Mouse (Mus musculus): Measurements from ENCODE around the gene Tbc1d17. TPM values are rescaled to one million over a fixed set of nuclear protein-coding genes. Genes with fewer than 3 reads are reported as not detected.

Gene Tbc1d17
- polyA plus RNA-seq, 1 experiment from 2014 or later: 74.1 TPM

- H3K27me3 ChIP-seq (ENCODE audit: control insufficient read depth, insufficient read depth, low read length): no peaks in the 10 kb centered on the region
- ATAC-seq (ENCODE audit: insufficient read depth, low FRiP score): peak; percentile 34
- H3K4me2 ChIP-seq (ENCODE audit: low read depth, low read length): peak within 1 kb of the TSS; percentile 89
- 0 out of 2 replicates have a peak, but pooled peaks cover 3% of the 10 kb centered on the region for H3K36me3 ChIP-seq (ENCODE audit: control insufficient read depth, insufficient read depth, low read length)
- peak within 1 kb of the TSS; percentile 95 for H3K9ac ChIP-seq (ENCODE audit: low read length)
- H3K4me3 ChIP-seq (replicated peaks; ENCODE audit: low read length): peak within 1 kb of the TSS; percentile 85
- no peaks in the 10 kb centered on the region for H3K9me3 ChIP-seq (replicated peaks; ENCODE audit: control insufficient read depth, low read length)
- H3K27ac ChIP-seq (ENCODE audit: low read length): peak within 1 kb of the TSS; percentile 98
- WGBS: under 1% methylated on average over 54 of the region's 57 CpGs
- H3K4me1 ChIP-seq (ENCODE audit: control insufficient read depth, insufficient read depth, low read length): peaks cover 38% of the 10 kb centered on the region
These were observed 32.3 kb downstream of the Tbc1d17 start, which contains the start of gene Atf5 for GRCm38 (mm10) chr7:44816470-44817021. TSS of gene Atf5 (minus strand) at chr7:44816658.

GRCm38 (mm10) chr7:44815721-44816469, 33.0 kb downstream of the Tbc1d17 start, which contains the start of the genes Nup62 and Il4i1:
TSS of gene Nup62 (plus strand) at chr7:44816088.
TSS of gene Il4i1 (plus strand) at chr7:44816387.
- Histone ChIP-seq H3K27me3 (ENCODE audit: control insufficient read depth, insufficient read depth, low read length) (no peaks in the 10 kb centered on the region), H3K4me3 (replicated peaks; ENCODE audit: low read length) (peak within 1 kb of the TSS; percentile 85), H3K36me3 (ENCODE audit: control insufficient read depth, insufficient read depth, low read length) (0 out of 2 replicates have a peak, but pooled peaks cover 3% of the 10 kb centered on the region), H3K27ac (ENCODE audit: low read length) (peak within 1 kb of the TSS; percentile 98), H3K4me1 (ENCODE audit: control insufficient read depth, insufficient read depth, low read length) (peaks cover 38% of the 10 kb centered on the region), H3K9ac (ENCODE audit: low read length) (peak within 1 kb of the TSS; percentile 95), H3K4me2 (ENCODE audit: low read depth, low read length) (peak within 1 kb of the TSS; percentile 89), H3K9me3 (replicated peaks; ENCODE audit: control insufficient read depth, low read length) (no peaks in the 10 kb centered on the region)
- ATAC-seq (ENCODE audit: insufficient read depth, low FRiP score): peak; percentile 93
- WGBS: under 1% methylated on average over 61 of the region's 62 CpGs

GRCm38 (mm10) chr7:44814952-44815553, 33.8 kb downstream of the Tbc1d17 start:
- WGBS: 32% methylated on average over 14 of the region's 14 CpGs
- H3K4me3 ChIP-seq (replicated peaks; ENCODE audit: low read length): peak overlapping the region; percentile 85
- peaks cover 32% of the 10 kb centered on the region for H3K4me1 ChIP-seq (ENCODE audit: control insufficient read depth, insufficient read depth, low read length)
- no peaks in the 10 kb centered on the region for H3K9me3 ChIP-seq (replicated peaks; ENCODE audit: control insufficient read depth, low read length)
- 0 out of 2 replicates have a peak, but pooled peaks cover 3% of the 10 kb centered on the region for H3K36me3 ChIP-seq (ENCODE audit: control insufficient read depth, insufficient read depth, low read length)
- H3K4me2 ChIP-seq (ENCODE audit: low read depth, low read length): peak overlapping the region; percentile 89
- H3K27ac ChIP-seq (ENCODE audit: low read length): peak overlapping the region; percentile 98
- peak overlapping the region; percentile 95 for H3K9ac ChIP-seq (ENCODE audit: low read length)
- ATAC-seq (ENCODE audit: insufficient read depth, low FRiP score): no peak
- no peaks in the 10 kb centered on the region for H3K27me3 ChIP-seq (ENCODE audit: control insufficient read depth, insufficient read depth, low read length)

- Histone ChIP-seq H3K4me3 (replicated peaks; ENCODE audit: low read length) (no peak overlapping the region), H3K27me3 (ENCODE audit: control insufficient read depth, insufficient read depth, low read length) (no peaks in the 10 kb centered on the region), H3K4me2 (ENCODE audit: low read depth, low read length) (no peak overlapping the region), H3K36me3 (ENCODE audit: control insufficient read depth, insufficient read depth, low read length) (0 out of 2 replicates have a peak, but pooled peaks cover 3% of the 10 kb centered on the region), H3K9ac (ENCODE audit: low read length) (no peak overlapping the region), H3K4me1 (ENCODE audit: control insufficient read depth, insufficient read depth, low read length) (peaks cover 27% of the 10 kb centered on the region), H3K27ac (ENCODE audit: low read length) (no peak overlapping the region), H3K9me3 (replicated peaks; ENCODE audit: control insufficient read depth, low read length) (no peaks in the 10 kb centered on the region)
- WGBS: 86% methylated on average over 4 of the region's 4 CpGs
- no peak for ATAC-seq (ENCODE audit: insufficient read depth, low FRiP score)
These were observed 34.5 kb downstream of the Tbc1d17 start for GRCm38 (mm10) chr7:44814423-44814822.

GRCm38 (mm10) chr7:44813985-44814384, 34.9 kb downstream of the Tbc1d17 start:
- Histone ChIP-seq H3K27ac (ENCODE audit: low read length) (no peak overlapping the region), H3K36me3 (ENCODE audit: control insufficient read depth, insufficient read depth, low read length) (0 out of 2 replicates have a peak, but pooled peaks cover 3% of the 10 kb centered on the region), H3K9ac (ENCODE audit: low read length) (no peak overlapping the region), H3K4me2 (ENCODE audit: low read depth, low read length) (no peak overlapping the region), H3K4me3 (replicated peaks; ENCODE audit: low read length) (no peak overlapping the region), H3K27me3 (ENCODE audit: control insufficient read depth, insufficient read depth, low read length) (no peaks in the 10 kb centered on the region), H3K4me1 (ENCODE audit: control insufficient read depth, insufficient read depth, low read length) (peaks cover 23% of the 10 kb centered on the region), H3K9me3 (replicated peaks; ENCODE audit: control insufficient read depth, low read length) (no peaks in the 10 kb centered on the region)
- WGBS: 91% methylated on average over 3 of the region's 3 CpGs
- no peak for ATAC-seq (ENCODE audit: insufficient read depth, low FRiP score)

GRCm38 (mm10) chr7:44812651-44813325, 36.1 kb downstream of the Tbc1d17 start:
- WGBS: 89% methylated on average over 20 of the region's 20 CpGs
- Histone ChIP-seq H3K9me3 (replicated peaks; ENCODE audit: control insufficient read depth, low read length) (no peaks in the 10 kb centered on the region), H3K4me3 (replicated peaks; ENCODE audit: low read length) (no peak overlapping the region)

GRCm38 (mm10) chr7:44810819-44811557, 37.9 kb downstream of the Tbc1d17 start:
- H3K27ac ChIP-seq (ENCODE audit: low read length): no peak overlapping the region
- 0 out of 2 replicates have a peak, but pooled peaks cover 3% of the 10 kb centered on the region for H3K36me3 ChIP-seq (ENCODE audit: control insufficient read depth, insufficient read depth, low read length)
- WGBS: 86% methylated on average over 7 of the region's 7 CpGs
- no peak overlapping the region for H3K4me3 ChIP-seq (replicated peaks; ENCODE audit: low read length)
- ATAC-seq (ENCODE audit: insufficient read depth, low FRiP score): no peak
- no peaks in the 10 kb centered on the region for H3K9me3 ChIP-seq (replicated peaks; ENCODE audit: control insufficient read depth, low read length)
- no peak overlapping the region for H3K9ac ChIP-seq (ENCODE audit: low read length)
- 0 out of 2 replicates have a peak, but pooled peaks cover 5% of the 10 kb centered on the region for H3K4me1 ChIP-seq (ENCODE audit: control insufficient read depth, insufficient read depth, low read length)
- no peak overlapping the region for H3K4me2 ChIP-seq (ENCODE audit: low read depth, low read length)
- H3K27me3 ChIP-seq (ENCODE audit: control insufficient read depth, insufficient read depth, low read length): no peaks in the 10 kb centered on the region

More at GRCm38 (mm10) chr7:44812651-44813325, 36.1 kb downstream of the Tbc1d17 start:
- H3K27me3 ChIP-seq (ENCODE audit: control insufficient read depth, insufficient read depth, low read length): no peaks in the 10 kb centered on the region
- 0 out of 2 replicates have a peak, but pooled peaks cover 3% of the 10 kb centered on the region for H3K36me3 ChIP-seq (ENCODE audit: control insufficient read depth, insufficient read depth, low read length)
- H3K27ac ChIP-seq (ENCODE audit: low read length): no peak overlapping the region
- H3K9ac ChIP-seq (ENCODE audit: low read length): no peak overlapping the region
- ATAC-seq (ENCODE audit: insufficient read depth, low FRiP score): no peak
- H3K4me1 ChIP-seq (ENCODE audit: control insufficient read depth, insufficient read depth, low read length): peaks cover 11% of the 10 kb centered on the region
- no peak overlapping the region for H3K4me2 ChIP-seq (ENCODE audit: low read depth, low read length)

GRCm38 (mm10) chr7:44810365-44810764, 38.5 kb downstream of the Tbc1d17 start:
- H3K36me3 ChIP-seq (ENCODE audit: control insufficient read depth, insufficient read depth, low read length): 0 out of 2 replicates have a peak, but pooled peaks cover 3% of the 10 kb centered on the region
- H3K9me3 ChIP-seq (replicated peaks; ENCODE audit: control insufficient read depth, low read length): no peaks in the 10 kb centered on the region
- no peak overlapping the region for H3K4me3 ChIP-seq (replicated peaks; ENCODE audit: low read length)
- 76% methylated on average over 4 of the region's 4 CpGs for WGBS
- no peaks in the 10 kb centered on the region for H3K27me3 ChIP-seq (ENCODE audit: control insufficient read depth, insufficient read depth, low read length)
- H3K4me1 ChIP-seq (ENCODE audit: control insufficient read depth, insufficient read depth, low read length): 0 out of 2 replicates have a peak, but pooled peaks cover 5% of the 10 kb centered on the region
- H3K4me2 ChIP-seq (ENCODE audit: low read depth, low read length): no peak overlapping the region
- no peak overlapping the region for H3K9ac ChIP-seq (ENCODE audit: low read length)
- H3K27ac ChIP-seq (ENCODE audit: low read length): no peak overlapping the region
- no peak for ATAC-seq (ENCODE audit: insufficient read depth, low FRiP score)

Data from stomach, embryonic 16.5 days (tissue).